Mouse (Mus musculus) heart, adult 2 months (tissue): Measurements from ENCODE around the gene Fxyd2.

ENCODE experiments used
- EP300 ChIP-seq: fragments of 200-500 bp; IDR thresholded peaks from 2 replicates; pipeline ENCODE4 v1.6.1; 2011; ENCODE audit warnings: low read depth, low read length, control low read depth; ENCODE audit not compliant: insufficient read depth
- POLR2A ChIP-seq: fragments of 200-500 bp; IDR thresholded peaks from 2 replicates; pipeline ENCODE4 v1.6.1; 2011; ENCODE audit warnings: mild to moderate bottlenecking, low read depth, low read length, control low read depth; ENCODE audit not compliant: insufficient read depth

GRCm38 (mm10) chr9:45417245-45417644, 17.8 kb downstream of the Fxyd2 start:
- TF ChIP-seq POLR2A (no peak), EP300 (0 out of 2 replicates have a peak, but pooled peaks have one; percentile 32)
